Mouse (Mus musculus): ENCODE results near the gene Flvcr2. TPM values are rescaled to one million over a fixed set of nuclear protein-coding genes. Genes with fewer than 3 reads are reported as not detected.

Gene Flvcr2
- polyA plus RNA-seq, 1 experiment, result 0.47 TPM

GRCm38 (mm10) chr12:85729022-85729944, 17.1 kb upstream of the Flvcr2 start:
- peak; percentile 62 for DNase-seq
- H3K27me3 ChIP-seq (ENCODE audit: control insufficient read depth, insufficient read depth, low read length), result no peaks in the 10 kb centered on the region; the same call in 1 of the 2 replicates
- WGBS, result 32% methylated on average over 17 of the region's 17 CpGs
- H3K4me3 ChIP-seq (ENCODE audit: control insufficient read depth, insufficient read depth, low read length), result no peak overlapping the region
- H3K4me1 ChIP-seq (replicated peaks; ENCODE audit: control insufficient read depth, insufficient read depth, low read length), result no peaks in the 10 kb centered on the region
- TF ChIP-seq POLR2A (IDR thresholded peaks at IDR 0.05; ENCODE audit: control insufficient read depth, extremely low read depth, insufficient read depth, low read length, poor library complexity), result no peak
- TF ChIP-seq CTCF (IDR thresholded peaks at IDR 0.05; ENCODE audit: borderline replicate concordance, control insufficient read depth, extremely low read depth, insufficient read depth, low read length, poor library complexity), result peak; percentile 88; the same call in 1 of the 2 replicates
- H3K27ac ChIP-seq (ENCODE audit: control insufficient read depth, insufficient read depth, low read length), result no peak overlapping the region
- no peaks in the 10 kb centered on the region for H3K36me3 ChIP-seq (ENCODE audit: control insufficient read depth, insufficient read depth, low read length)

- no peak for DNase-seq
- no peaks in the 10 kb centered on the region for H3K4me1 ChIP-seq (replicated peaks; ENCODE audit: control insufficient read depth, insufficient read depth, low read length)
- H3K36me3 ChIP-seq (ENCODE audit: control insufficient read depth, insufficient read depth, low read length), result no peaks in the 10 kb centered on the region
- H3K4me3 ChIP-seq (ENCODE audit: control insufficient read depth, insufficient read depth, low read length), result no peak overlapping the region
- H3K27me3 ChIP-seq (ENCODE audit: control insufficient read depth, insufficient read depth, low read length), result no peaks in the 10 kb centered on the region
- H3K27ac ChIP-seq (ENCODE audit: control insufficient read depth, insufficient read depth, low read length), result no peak overlapping the region
- WGBS, result 70% methylated on average over 6 of the region's 6 CpGs
- TF ChIP-seq CTCF (IDR thresholded peaks at IDR 0.05; ENCODE audit: borderline replicate concordance, control insufficient read depth, extremely low read depth, insufficient read depth, low read length, poor library complexity) (no peak), POLR2A (IDR thresholded peaks at IDR 0.05; ENCODE audit: control insufficient read depth, extremely low read depth, insufficient read depth, low read length, poor library complexity) (no peak)
These were observed 16.4 kb upstream of the Flvcr2 start for GRCm38 (mm10) chr12:85729945-85730290.

GRCm38 (mm10) chr12:85736203-85736602, 10.1 kb upstream of the Flvcr2 start:
- 78% methylated on average over 2 of the region's 2 CpGs for WGBS
- Histone ChIP-seq H3K27ac (ENCODE audit: control insufficient read depth, insufficient read depth, low read length) (no peak overlapping the region), H3K27me3 (ENCODE audit: control insufficient read depth, insufficient read depth, low read length) (no peaks in the 10 kb centered on the region), H3K36me3 (ENCODE audit: control insufficient read depth, insufficient read depth, low read length) (no peaks in the 10 kb centered on the region), H3K4me3 (ENCODE audit: control insufficient read depth, insufficient read depth, low read length) (no peak overlapping the region), H3K4me1 (replicated peaks; ENCODE audit: control insufficient read depth, insufficient read depth, low read length) (no peaks in the 10 kb centered on the region)
- TF ChIP-seq CTCF (IDR thresholded peaks at IDR 0.05; ENCODE audit: borderline replicate concordance, control insufficient read depth, extremely low read depth, insufficient read depth, low read length, poor library complexity), result no peak
- TF ChIP-seq POLR2A (IDR thresholded peaks at IDR 0.05; ENCODE audit: control insufficient read depth, extremely low read depth, insufficient read depth, low read length, poor library complexity), result no peak
- DNase-seq, result no peak

- no peak overlapping the region for H3K4me3 ChIP-seq (ENCODE audit: control insufficient read depth, insufficient read depth, low read length)
- H3K4me1 ChIP-seq (replicated peaks; ENCODE audit: control insufficient read depth, insufficient read depth, low read length), result no peaks in the 10 kb centered on the region
- no peak overlapping the region for H3K27ac ChIP-seq (ENCODE audit: control insufficient read depth, insufficient read depth, low read length)
- TF ChIP-seq CTCF (IDR thresholded peaks at IDR 0.05; ENCODE audit: borderline replicate concordance, control insufficient read depth, extremely low read depth, insufficient read depth, low read length, poor library complexity) (no peak), POLR2A (IDR thresholded peaks at IDR 0.05; ENCODE audit: control insufficient read depth, extremely low read depth, insufficient read depth, low read length, poor library complexity) (no peak)
- H3K27me3 ChIP-seq (ENCODE audit: control insufficient read depth, insufficient read depth, low read length), result no peaks in the 10 kb centered on the region
- 93% methylated on average over 3 of the region's 3 CpGs for WGBS
- no peaks in the 10 kb centered on the region for H3K36me3 ChIP-seq (ENCODE audit: control insufficient read depth, insufficient read depth, low read length)
- DNase-seq, result no peak
These were observed 9.4 kb upstream of the Flvcr2 start for GRCm38 (mm10) chr12:85736960-85737359.

- H3K36me3 ChIP-seq (ENCODE audit: control insufficient read depth, insufficient read depth, low read length), result no peaks in the 10 kb centered on the region
- H3K4me3 ChIP-seq (ENCODE audit: control insufficient read depth, insufficient read depth, low read length), result peak overlapping the region; percentile 52
- no peaks in the 10 kb centered on the region for H3K27me3 ChIP-seq (ENCODE audit: control insufficient read depth, insufficient read depth, low read length)
- peak; percentile 1 for DNase-seq
- no peak overlapping the region for H3K27ac ChIP-seq (ENCODE audit: control insufficient read depth, insufficient read depth, low read length)
- no peak for TF ChIP-seq CTCF (IDR thresholded peaks at IDR 0.05; ENCODE audit: borderline replicate concordance, control insufficient read depth, extremely low read depth, insufficient read depth, low read length, poor library complexity)
- TF ChIP-seq POLR2A (IDR thresholded peaks at IDR 0.05; ENCODE audit: control insufficient read depth, extremely low read depth, insufficient read depth, low read length, poor library complexity), result no peak
- peaks cover 11% of the 10 kb centered on the region for H3K4me1 ChIP-seq (replicated peaks; ENCODE audit: control insufficient read depth, insufficient read depth, low read length)
- 27% methylated on average over 21 of the region's 21 CpGs for WGBS
These were observed 419 bp downstream of the Flvcr2 start for GRCm38 (mm10) chr12:85746696-85747219.

GRCm38 (mm10) chr12:85747343-85747742, 1.0 kb downstream of the Flvcr2 start:
- Histone ChIP-seq H3K27ac (ENCODE audit: control insufficient read depth, insufficient read depth, low read length) (no peak overlapping the region), H3K36me3 (ENCODE audit: control insufficient read depth, insufficient read depth, low read length) (no peaks in the 10 kb centered on the region), H3K4me1 (replicated peaks; ENCODE audit: control insufficient read depth, insufficient read depth, low read length) (peaks cover 11% of the 10 kb centered on the region), H3K27me3 (ENCODE audit: control insufficient read depth, insufficient read depth, low read length) (no peaks in the 10 kb centered on the region), H3K4me3 (ENCODE audit: control insufficient read depth, insufficient read depth, low read length) (no peak overlapping the region)
- no peak for TF ChIP-seq POLR2A (IDR thresholded peaks at IDR 0.05; ENCODE audit: control insufficient read depth, extremely low read depth, insufficient read depth, low read length, poor library complexity)
- no peak for TF ChIP-seq CTCF (IDR thresholded peaks at IDR 0.05; ENCODE audit: borderline replicate concordance, control insufficient read depth, extremely low read depth, insufficient read depth, low read length, poor library complexity)
- DNase-seq, result no peak
- WGBS, result 88% methylated on average over 10 of the region's 10 CpGs

Measured in thymus, adult 2 months (tissue).